In the genomic region with DNA sequence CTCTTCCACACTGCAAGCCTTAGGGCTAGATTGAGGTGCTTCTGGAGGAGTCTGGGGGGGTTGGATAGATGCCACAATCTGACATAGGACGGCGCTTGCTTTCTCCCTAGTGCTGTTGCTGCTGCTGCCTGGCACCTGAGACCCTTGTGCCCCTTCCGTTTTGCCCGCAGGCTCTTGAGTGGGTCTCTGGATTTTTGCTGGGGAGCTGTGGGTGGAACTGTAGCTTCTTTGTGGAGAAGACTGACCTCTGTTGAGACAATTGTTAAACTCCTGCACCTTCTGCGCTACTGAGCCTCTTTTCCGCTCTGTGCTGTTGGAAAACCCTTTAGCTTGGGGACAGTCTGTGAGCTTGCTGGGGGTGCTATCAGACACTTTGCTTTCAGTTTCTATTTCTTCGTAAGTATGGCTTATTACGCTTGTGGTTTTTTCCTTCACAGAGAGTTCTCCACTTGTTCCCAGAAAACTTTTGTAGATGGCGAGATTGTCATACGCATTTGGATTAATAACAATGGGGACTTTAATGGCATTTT, we compare ENCODE assay signal across 21 mouse cellular contexts.
DNase-seq lines count a peak whose midpoint lies in the region; ATAC-seq and TF ChIP-seq lines count a peak whose summit lies in the region.
"Had no signal": no experiment of that assay in that cellular context is flagged by ENCODE, and none has a peak within 500 bp of the region (broad histone marks: within the 10 kb centered on the region; RNA-seq: fewer than 3 reads in every experiment).

No protein-coding gene starts in this region.

- no peak for ATAC-seq in heart, postnatal 0 days (ENCODE audit: insufficient read depth, low read depth)
- no peak for ATAC-seq in liver, postnatal 0 days
- ATAC-seq: intestine, embryonic 15.5 days; midbrain, embryonic 16.5 days had no signal

- peaks cover 6% of the 10 kb centered on the region for H3K9me3 ChIP-seq in heart, postnatal 0 days (replicated peaks; ENCODE audit: control insufficient read depth, low read length)
- H3K9me3 ChIP-seq in heart, embryonic 10.5 days, result peaks cover 5% of the 10 kb centered on the region
- H3K9me3 ChIP-seq in liver, postnatal 0 days (ENCODE audit: low read length), result peaks cover 6% of the 10 kb centered on the region

- H3K4me2 ChIP-seq in heart, postnatal 0 days (ENCODE audit: low read depth, low read length), result peak overlapping the region; percentile 8; the same call in 1 of the 2 replicates
- H3K4me2 ChIP-seq in liver, postnatal 0 days (ENCODE audit: low read depth, low read length), result no peak overlapping the region
- H3K4me2 ChIP-seq: hindbrain, embryonic 13.5 days; intestine, embryonic 15.5 days; liver, embryonic 11.5 days; lung, embryonic 14.5 days had no signal

- H3K4me1 ChIP-seq in heart, postnatal 0 days (ENCODE audit: control insufficient read depth, insufficient read depth), result 0 out of 2 replicates have a peak, but pooled peaks cover 8% of the 10 kb centered on the region
- peaks cover 22% of the 10 kb centered on the region for H3K4me1 ChIP-seq in heart, embryonic 10.5 days
- H3K4me1 ChIP-seq in liver, postnatal 0 days (ENCODE audit: insufficient read depth), result no peaks in the 10 kb centered on the region
- H3K4me1 ChIP-seq: embryonic facial prominence, embryonic 10.5 days; hindbrain, embryonic 13.5 days; intestine, embryonic 15.5 days; limb, embryonic 10.5 days had no signal

- no peak for TF ChIP-seq CTCF in heart, postnatal 0 days (IDR thresholded peaks at IDR 0.05; ENCODE audit: low read depth)
- TF ChIP-seq CTCF in liver, postnatal 0 days (IDR thresholded peaks at IDR 0.05; ENCODE audit: low read depth), result no peak

- WGBS in heart, postnatal 0 days, result 90% methylated on average over 10 of the region's 10 CpGs
- WGBS in heart, embryonic 10.5 days, result 93% methylated on average over 10 of the region's 10 CpGs
- whole genome bisulfite sequencing in macrophage (ENCODE audit: missing documents), result 84% methylated on average over 10 of the region's 10 CpGs
- WGBS in liver, postnatal 0 days (ENCODE audit: insufficient replicate concordance), result 85% methylated on average over 10 of the region's 10 CpGs

- H3K9ac ChIP-seq in heart, postnatal 0 days (replicated peaks; ENCODE audit: low read depth, low read length), result no peak overlapping the region
- H3K9ac ChIP-seq in liver, postnatal 0 days (replicated peaks), result no peak overlapping the region
- H3K9ac ChIP-seq: hindbrain, embryonic 13.5 days; intestine, embryonic 15.5 days; lung, embryonic 14.5 days had no signal

- H3K4me3 ChIP-seq in heart, postnatal 0 days (ENCODE audit: low read depth, low read length), result no peak overlapping the region
- H3K4me3 ChIP-seq in heart, embryonic 10.5 days, result no peak overlapping the region
- H3K4me3 ChIP-seq in macrophage (ENCODE audit: inconsistent target), result no peak overlapping the region
- H3K4me3 ChIP-seq in liver, postnatal 0 days (ENCODE audit: low read depth, low read length), result no peak overlapping the region
- H3K4me3 ChIP-seq: embryonic facial prominence, embryonic 10.5 days; hindbrain, embryonic 13.5 days; intestine, embryonic 15.5 days; limb, embryonic 10.5 days had no signal

- no peak for DNase-seq in heart, postnatal 0 days (ENCODE audit: low spot score)
- DNase-seq in heart, embryonic 10.5 days (ENCODE audit: low spot score), result no peak
- DNase-seq in CD4-positive helper T cell, adult 2 months (ENCODE audit: low read depth, low spot score), result peak; percentile 63
- peak; percentile 28 for DNase-seq in T-cell, adult 2 months (ENCODE audit: low spot score)
- no peak for DNase-seq in neural tube, embryonic 10.5 days (ENCODE audit: extremely low spot score, low spot score)
- DNase-seq in liver, postnatal 0 days, result no peak
- DNase-seq: adrenal gland, postnatal 10 days; B cell, adult 2 months; cerebellum, adult 2 months; cerebellum, postnatal 36 days; lung, embryonic 14.5 days; lung, postnatal 36 days; retina, postnatal 1 day had no signal

- H3K36me3 ChIP-seq in heart, postnatal 0 days (replicated peaks; ENCODE audit: control insufficient read depth, insufficient read depth, low read length), result peaks cover 10% of the 10 kb centered on the region; the same call in 1 of the 2 replicates
- peaks cover 23% of the 10 kb centered on the region; the same call in 1 of the 2 replicates for H3K36me3 ChIP-seq in heart, embryonic 10.5 days
- H3K36me3 ChIP-seq in macrophage (ENCODE audit: inconsistent target), result peaks cover 11% of the 10 kb centered on the region; the same call in 1 of the 2 replicates
- peaks cover 4% of the 10 kb centered on the region; the same call in 1 of the 2 replicates for H3K36me3 ChIP-seq in liver, postnatal 0 days (replicated peaks; ENCODE audit: insufficient read depth, low read length)

- H3K79me2 ChIP-seq in macrophage (ENCODE audit: inconsistent target), result peaks cover 75% of the 10 kb centered on the region

- H3K27me3 ChIP-seq in heart, postnatal 0 days (ENCODE audit: control insufficient read depth, insufficient read depth, low read length), result no peaks in the 10 kb centered on the region
- H3K27me3 ChIP-seq in heart, embryonic 10.5 days (ENCODE audit: insufficient read depth, poor library complexity, severe bottlenecking), result no peaks in the 10 kb centered on the region
- no peaks in the 10 kb centered on the region for H3K27me3 ChIP-seq in liver, postnatal 0 days (ENCODE audit: insufficient read depth, low read length)
- H3K27me3 ChIP-seq: hindbrain, embryonic 13.5 days; intestine, embryonic 15.5 days had no signal

- TF ChIP-seq EP300 in heart, postnatal 0 days (IDR thresholded peaks at IDR 0.05; ENCODE audit: low read depth), result no peak
- no peak for TF ChIP-seq EP300 in liver, postnatal 0 days (IDR thresholded peaks at IDR 0.05; ENCODE audit: low read depth)

- H3K27ac ChIP-seq in heart, postnatal 0 days (ENCODE audit: low read depth), result no peak overlapping the region
- no peak overlapping the region for H3K27ac ChIP-seq in heart, embryonic 10.5 days
- H3K27ac ChIP-seq in macrophage, result peak overlapping the region; percentile 58
- H3K27ac ChIP-seq in liver, postnatal 0 days (ENCODE audit: low read depth), result no peak overlapping the region
- H3K27ac ChIP-seq: embryonic facial prominence, embryonic 10.5 days; hindbrain, embryonic 13.5 days; intestine, embryonic 15.5 days; kidney, postnatal 0 days; limb, embryonic 10.5 days had no signal

Comparison
In these comparisons a context has a peak if more than half of its experiments do, and no peak if none do; other contexts are left out.
1. DNase-seq: peak in CD4-positive helper T cell, adult 2 months (single experiment) and T-cell, adult 2 months (single experiment); none in heart, postnatal 0 days (single experiment), heart, embryonic 10.5 days (single experiment), neural tube, embryonic 10.5 days (single experiment) and liver, postnatal 0 days (single experiment).